Mouse (Mus musculus) MN1 (cell line): Measurements from ENCODE around the gene Eif2d.

Experiments
- DNase-seq: peaks from one replicate; pipeline ENCODE4 v3.0.0-alpha.2; 2016; ENCODE audit warnings: low spot score

Gene Eif2d

GRCm38 (mm10) chr1:131153018-131153629, at the start of gene Eif2d:
Gene Eif2d (plus strand): TSS chr1:131153181.
- DNase-seq: peak; percentile 86

- DNase-seq: no peak
Observed at GRCm38 (mm10) chr1:131103776-131104424, 49.1 kb upstream of the Eif2d start.

- no peak for DNase-seq
Observed at GRCm38 (mm10) chr1:131107575-131108308, 45.2 kb upstream of the Eif2d start.

- no peak for DNase-seq
Observed at GRCm38 (mm10) chr1:131110525-131111106, 42.4 kb upstream of the Eif2d start.

GRCm38 (mm10) chr1:131112576-131112975, 40.4 kb upstream of the Eif2d start:
- DNase-seq: peak; percentile 43

- DNase-seq: peak; percentile 84
Observed at GRCm38 (mm10) chr1:131115932-131116331, 37.0 kb upstream of the Eif2d start.

DNA sequence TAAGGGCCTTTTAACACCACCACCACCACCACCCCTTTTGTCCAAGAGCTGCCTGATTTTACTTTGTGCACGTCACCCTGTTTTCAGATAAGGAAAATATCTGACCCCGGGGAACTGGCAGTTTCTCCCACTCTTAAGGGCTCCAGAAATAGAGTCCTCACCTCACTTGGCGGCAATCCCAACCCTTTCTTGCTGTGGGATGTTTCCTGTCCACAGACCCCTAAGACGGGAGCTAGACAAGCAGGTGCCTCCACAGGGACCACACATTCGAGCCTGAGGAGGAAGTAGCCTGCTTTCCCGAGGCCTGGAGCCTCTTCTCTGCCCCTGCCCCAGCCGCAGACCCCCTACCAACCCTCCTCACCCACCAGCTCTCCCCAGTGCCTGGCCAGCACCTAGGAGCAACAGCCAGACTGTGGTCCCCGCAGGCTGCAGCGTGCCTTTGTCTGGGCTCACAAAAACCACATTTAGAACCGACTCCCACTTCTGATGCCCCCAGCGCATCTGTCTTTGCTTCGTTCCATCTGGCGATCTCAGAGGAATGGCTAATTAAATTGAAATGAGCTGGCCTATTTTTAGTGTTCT, 36.5 kb upstream of the Eif2d start:
- DNase-seq: peak; percentile 49

DNA sequence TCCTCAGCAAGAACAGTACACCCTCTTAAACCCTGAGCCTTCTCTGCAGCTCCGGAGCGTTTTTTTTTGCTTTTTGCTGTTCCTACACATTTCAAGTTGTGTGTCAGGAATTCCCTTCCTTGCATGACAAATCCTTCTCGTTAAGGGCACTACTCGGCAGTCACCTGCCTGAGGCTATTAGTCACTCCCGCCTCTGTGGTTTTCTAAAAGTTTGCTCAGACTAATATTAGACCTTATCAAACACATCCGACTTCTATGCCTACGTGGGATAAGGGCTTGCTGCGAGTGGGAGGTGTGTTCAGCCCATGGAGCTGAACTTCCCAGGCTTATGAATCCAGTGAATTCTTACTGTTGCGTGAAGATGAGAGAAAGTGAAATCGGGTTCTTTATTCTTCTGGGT, 34.5 kb upstream of the Eif2d start:
- no peak for DNase-seq

DNA sequence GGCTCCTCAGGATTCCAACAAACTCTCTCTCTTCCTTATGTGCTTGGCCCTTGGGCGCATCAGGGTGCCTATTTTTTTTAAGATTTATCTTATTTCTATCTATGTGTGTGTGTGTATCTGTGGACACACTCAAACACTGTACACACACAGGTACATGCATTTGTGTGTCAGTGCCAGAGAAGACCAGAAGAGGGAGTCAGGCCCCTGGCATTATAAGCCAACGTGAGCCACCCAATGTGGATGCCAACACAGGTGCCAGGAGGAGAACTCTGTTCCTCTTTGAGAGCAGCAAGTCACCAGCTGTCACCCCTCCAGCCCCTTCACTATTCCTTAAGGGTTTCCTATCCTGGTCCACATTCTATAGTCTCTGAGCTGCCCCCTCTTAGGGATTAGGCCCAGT, 34.0 kb upstream of the Eif2d start:
- peak; percentile 35 for DNase-seq

GRCm38 (mm10) chr1:131121987-131122386, 31.0 kb upstream of the Eif2d start:
- no peak for DNase-seq

- DNase-seq: no peak
Observed at GRCm38 (mm10) chr1:131123522-131124265, 29.3 kb upstream of the Eif2d start.

DNA sequence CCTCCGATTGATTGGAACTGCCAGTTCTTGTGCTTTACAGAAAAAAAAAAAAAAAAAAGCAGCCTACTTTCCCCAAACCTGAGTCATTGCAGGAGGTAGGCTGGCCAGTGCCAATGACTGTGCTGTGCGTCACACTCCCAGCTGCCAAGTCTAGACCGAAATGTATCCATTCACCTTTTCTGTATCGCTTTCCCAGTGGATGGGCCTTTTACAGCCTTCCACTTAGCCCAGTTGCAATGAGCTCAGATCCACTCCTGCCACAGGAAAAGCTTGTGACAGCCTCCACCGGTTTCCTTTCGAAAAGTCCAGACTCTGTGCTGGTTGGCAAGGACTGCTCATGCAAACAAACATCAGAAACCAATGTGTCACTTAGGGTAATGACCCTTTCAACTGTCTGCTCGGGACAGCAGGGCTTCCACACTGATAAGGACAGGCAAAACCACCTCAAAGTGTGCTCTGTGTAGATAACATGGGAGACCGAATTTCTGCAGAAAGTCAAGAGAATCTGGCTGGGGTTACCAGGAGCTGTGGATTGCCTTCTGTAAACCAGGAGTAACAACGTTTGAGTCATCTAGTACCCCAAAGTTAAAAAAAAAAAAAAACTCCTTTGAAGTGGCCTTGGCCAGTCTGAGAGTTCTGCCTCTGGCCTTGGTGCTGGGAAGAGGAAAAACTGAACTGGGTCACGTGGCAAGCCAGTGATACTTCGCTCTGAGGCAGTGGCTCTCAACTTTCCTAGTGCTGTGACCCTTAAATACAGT, 26.8 kb upstream of the Eif2d start:
- DNase-seq: peak; percentile 23

- DNase-seq: peak; percentile 85
Observed at GRCm38 (mm10) chr1:131134231-131134630, 18.8 kb upstream of the Eif2d start.

DNA sequence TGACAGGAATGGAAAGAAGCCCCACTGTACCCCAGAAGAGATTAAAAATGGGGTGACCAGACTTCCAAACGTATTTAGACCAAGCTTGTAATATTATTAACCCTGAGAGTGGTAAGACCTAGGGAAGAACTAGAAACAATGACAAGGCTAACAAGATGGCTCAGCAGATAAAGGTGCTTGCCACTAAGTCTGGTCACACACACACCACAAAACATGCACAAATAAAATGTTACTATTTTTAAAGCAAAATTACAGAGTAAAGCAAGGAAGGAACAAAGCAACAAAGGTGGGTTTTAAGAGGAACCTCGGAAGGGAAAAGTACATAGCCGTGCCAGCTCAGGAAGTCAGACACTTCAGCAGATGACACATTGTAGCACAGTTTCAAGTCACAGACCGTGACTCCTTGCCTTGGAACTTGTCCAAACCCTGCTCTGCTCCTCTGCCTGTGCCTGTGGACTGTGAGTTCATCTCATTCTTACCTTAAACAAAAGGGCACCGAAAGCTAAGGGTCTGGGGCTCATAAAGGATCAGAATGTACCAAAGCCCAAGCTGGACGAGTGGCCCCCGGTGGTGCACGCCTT, 17.9 kb upstream of the Eif2d start:
- DNase-seq: peak; percentile 69

- DNase-seq: no peak
Observed at GRCm38 (mm10) chr1:131135960-131136629, 16.9 kb upstream of the Eif2d start.

GRCm38 (mm10) chr1:131137111-131137510, 15.9 kb upstream of the Eif2d start:
- no peak for DNase-seq

GRCm38 (mm10) chr1:131137717-131138118, 15.3 kb upstream of the Eif2d start:
- DNase-seq: no peak

DNA sequence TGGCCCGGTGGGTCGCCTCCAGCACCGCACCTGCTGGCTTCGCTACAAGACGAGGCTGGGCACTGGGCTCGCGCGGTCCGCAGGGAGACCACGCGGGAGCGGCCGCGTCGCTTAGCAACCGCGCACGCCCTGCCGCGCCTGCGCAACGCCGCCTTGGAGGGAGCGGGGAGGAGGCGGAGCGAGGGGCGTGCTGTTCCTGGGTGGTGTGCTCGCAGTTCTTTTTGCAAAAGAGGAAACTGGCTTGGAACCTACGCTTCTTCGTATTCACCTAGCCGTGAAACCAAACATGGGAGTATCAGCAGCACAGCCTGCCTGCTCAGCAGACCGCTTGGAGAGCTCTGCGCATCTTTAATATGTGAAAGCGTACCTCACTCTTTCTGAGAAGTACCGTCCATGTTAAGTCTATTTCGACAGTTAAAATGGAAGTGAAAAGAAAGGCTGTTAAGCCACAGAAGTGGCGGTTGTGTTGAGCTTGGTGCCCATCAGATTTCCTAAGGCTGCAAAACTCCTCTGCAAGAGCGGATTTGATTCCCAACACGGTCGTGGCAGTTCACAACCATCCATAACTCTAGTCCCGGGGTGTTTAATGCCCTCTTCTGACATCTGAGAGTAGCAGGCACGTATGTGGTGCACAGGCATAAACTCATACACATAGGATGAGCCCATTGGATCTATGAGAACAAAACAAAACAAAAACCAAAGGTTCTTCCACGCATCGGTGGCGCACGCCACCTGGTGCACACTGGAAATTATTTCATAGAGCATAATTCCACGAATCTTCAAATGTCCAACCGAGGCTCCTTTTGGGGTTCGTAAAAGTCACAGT, 14.6 kb upstream of the Eif2d start, which contains the start of gene Dyrk3:
Dyrk3 (minus strand) TSS at position 150 of the 826 bp plus-strand sequence.
- peak; percentile 96 for DNase-seq
